Mouse (Mus musculus): ENCODE data around the gene Igfbp2. TPM values are rescaled to one million over a fixed set of nuclear protein-coding genes. Genes with fewer than 3 reads are reported as not detected.

The Igfbp2 gene
- polyA plus RNA-seq, 1 experiment from 2014 or later, result 50.5 TPM

- 54% methylated on average over 10 of the region's 10 CpGs for WGBS
- DNase-seq (ENCODE audit: low spot score), result no peak
- Histone ChIP-seq H3K27me3 (replicated peaks; ENCODE audit: control insufficient read depth, insufficient read depth, low read length) (no peaks in the 10 kb centered on the region; the same call in 1 of the 2 replicates), H3K4me3 (ENCODE audit: low read depth, low read length) (no peak overlapping the region), H3K27ac (ENCODE audit: low read depth, low read length) (no peak overlapping the region), H3K4me1 (replicated peaks; ENCODE audit: control insufficient read depth, insufficient read depth, low read length) (no peaks in the 10 kb centered on the region), H3K4me2 (no peak overlapping the region), H3K36me3 (ENCODE audit: control insufficient read depth, insufficient read depth, low read length) (no peaks in the 10 kb centered on the region), H3K9me3 (ENCODE audit: control insufficient read depth, low read length) (no peaks in the 10 kb centered on the region), H3K9ac (ENCODE audit: low read depth, low read length) (no peak overlapping the region)
- no peak; the same call in 1 of the 2 replicates for ATAC-seq (replicated peaks; ENCODE audit: low FRiP score)
These were observed 30.3 kb downstream of the Igfbp2 start for GRCm38 (mm10) chr1:72854337-72855237.

DNA sequence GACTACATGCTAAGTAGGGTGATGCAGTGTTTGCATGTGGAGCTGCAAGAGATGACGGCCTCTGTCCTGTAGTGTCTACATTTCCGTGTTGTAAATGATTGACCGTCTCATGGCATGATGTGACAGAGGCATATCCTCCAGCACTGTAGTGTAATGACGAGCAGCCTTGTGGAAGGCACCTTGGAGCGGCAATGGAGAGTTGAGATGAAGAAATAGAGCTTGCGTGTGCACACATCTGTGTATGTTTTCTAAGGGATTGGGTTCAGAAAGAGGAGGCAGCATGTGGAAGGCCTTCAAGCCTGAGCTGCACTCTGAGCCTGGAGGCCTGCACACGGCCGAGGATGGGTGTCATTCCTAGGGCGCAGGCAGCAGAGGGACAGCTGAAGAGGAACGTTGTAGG, 31.4 kb downstream of the Igfbp2 start:
- H3K27ac ChIP-seq (ENCODE audit: low read depth, low read length), result no peak overlapping the region
- H3K36me3 ChIP-seq (ENCODE audit: control insufficient read depth, insufficient read depth, low read length), result no peaks in the 10 kb centered on the region
- DNase-seq (ENCODE audit: low spot score), result no peak
- H3K4me1 ChIP-seq (replicated peaks; ENCODE audit: control insufficient read depth, insufficient read depth, low read length), result no peaks in the 10 kb centered on the region
- H3K9ac ChIP-seq (ENCODE audit: low read depth, low read length), result no peak overlapping the region
- no peak overlapping the region for H3K4me2 ChIP-seq
- H3K4me3 ChIP-seq (ENCODE audit: low read depth, low read length), result no peak overlapping the region
- H3K9me3 ChIP-seq (ENCODE audit: control insufficient read depth, low read length), result no peaks in the 10 kb centered on the region
- no peaks in the 10 kb centered on the region; the same call in 1 of the 2 replicates for H3K27me3 ChIP-seq (replicated peaks; ENCODE audit: control insufficient read depth, insufficient read depth, low read length)
- ATAC-seq (replicated peaks; ENCODE audit: low FRiP score), result no peak
- 79% methylated on average over 10 of the region's 10 CpGs for WGBS

DNA sequence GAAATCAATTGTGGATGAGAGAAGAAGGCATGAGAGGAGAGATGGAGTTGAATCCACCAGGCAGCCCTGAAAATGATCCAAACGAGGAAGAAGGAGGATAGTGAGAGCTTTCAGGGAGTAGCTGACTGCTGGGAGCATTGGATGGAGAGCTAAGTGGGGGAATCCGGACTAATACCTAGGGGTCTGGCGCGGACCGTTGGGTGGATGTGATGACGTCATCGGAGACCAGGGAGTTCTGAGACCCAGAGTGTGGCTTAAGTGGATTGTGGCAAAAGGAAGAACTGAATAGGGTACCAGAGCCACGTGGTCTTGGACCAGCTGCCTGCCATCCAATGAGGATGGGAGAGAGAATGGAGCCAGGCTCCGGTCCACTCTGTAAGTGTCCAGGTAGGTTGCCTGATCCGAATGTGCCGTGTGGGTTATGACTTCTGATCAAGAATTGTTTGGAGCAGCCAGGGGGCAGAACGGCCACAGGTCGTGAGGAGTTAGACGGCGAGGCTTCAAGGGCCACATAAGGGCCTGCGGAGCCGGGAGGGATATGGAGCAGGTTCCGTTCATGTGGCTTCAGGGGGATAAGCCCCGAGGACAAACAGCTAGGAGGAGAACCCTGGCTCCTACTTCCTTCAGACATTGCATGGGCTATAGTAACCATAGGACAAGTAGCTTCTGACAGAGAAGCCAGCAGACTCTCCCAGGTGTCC, 32.1 kb downstream of the Igfbp2 start:
- Histone ChIP-seq H3K27ac (ENCODE audit: low read depth, low read length) (no peak overlapping the region), H3K9ac (ENCODE audit: low read depth, low read length) (no peak overlapping the region), H3K4me2 (no peak overlapping the region), H3K27me3 (replicated peaks; ENCODE audit: control insufficient read depth, insufficient read depth, low read length) (no peaks in the 10 kb centered on the region; the same call in 1 of the 2 replicates), H3K4me3 (ENCODE audit: low read depth, low read length) (no peak overlapping the region), H3K36me3 (ENCODE audit: control insufficient read depth, insufficient read depth, low read length) (no peaks in the 10 kb centered on the region), H3K9me3 (ENCODE audit: control insufficient read depth, low read length) (no peaks in the 10 kb centered on the region), H3K4me1 (replicated peaks; ENCODE audit: control insufficient read depth, insufficient read depth, low read length) (no peaks in the 10 kb centered on the region)
- no peak for DNase-seq (ENCODE audit: low spot score)
- WGBS, result 81% methylated on average over 19 of the region's 19 CpGs
- ATAC-seq (replicated peaks; ENCODE audit: low FRiP score), result no peak

GRCm38 (mm10) chr1:72857142-72857541, 32.8 kb downstream of the Igfbp2 start:
- H3K4me1 ChIP-seq (replicated peaks; ENCODE audit: control insufficient read depth, insufficient read depth, low read length), result no peaks in the 10 kb centered on the region
- 82% methylated on average over 7 of the region's 7 CpGs for WGBS
- no peak overlapping the region for H3K4me3 ChIP-seq (ENCODE audit: low read depth, low read length)
- ATAC-seq (replicated peaks; ENCODE audit: low FRiP score) (no peak), DNase-seq (ENCODE audit: low spot score) (no peak)
- no peak overlapping the region for H3K9ac ChIP-seq (ENCODE audit: low read depth, low read length)
- H3K36me3 ChIP-seq (ENCODE audit: control insufficient read depth, insufficient read depth, low read length), result no peaks in the 10 kb centered on the region
- no peaks in the 10 kb centered on the region; the same call in 1 of the 2 replicates for H3K27me3 ChIP-seq (replicated peaks; ENCODE audit: control insufficient read depth, insufficient read depth, low read length)
- no peak overlapping the region for H3K27ac ChIP-seq (ENCODE audit: low read depth, low read length)
- no peaks in the 10 kb centered on the region for H3K9me3 ChIP-seq (ENCODE audit: control insufficient read depth, low read length)
- no peak overlapping the region for H3K4me2 ChIP-seq

GRCm38 (mm10) chr1:72857631-72858030, 33.3 kb downstream of the Igfbp2 start:
- WGBS, result 71% methylated on average over 5 of the region's 5 CpGs
- Histone ChIP-seq H3K4me2 (no peak overlapping the region), H3K4me1 (replicated peaks; ENCODE audit: control insufficient read depth, insufficient read depth, low read length) (no peaks in the 10 kb centered on the region), H3K9ac (ENCODE audit: low read depth, low read length) (no peak overlapping the region), H3K4me3 (ENCODE audit: low read depth, low read length) (no peak overlapping the region), H3K27ac (ENCODE audit: low read depth, low read length) (no peak overlapping the region), H3K36me3 (ENCODE audit: control insufficient read depth, insufficient read depth, low read length) (no peaks in the 10 kb centered on the region), H3K27me3 (replicated peaks; ENCODE audit: control insufficient read depth, insufficient read depth, low read length) (no peaks in the 10 kb centered on the region; the same call in 1 of the 2 replicates), H3K9me3 (ENCODE audit: control insufficient read depth, low read length) (no peaks in the 10 kb centered on the region)
- no peak for ATAC-seq (replicated peaks; ENCODE audit: low FRiP score)
- DNase-seq (ENCODE audit: low spot score), result no peak

DNA sequence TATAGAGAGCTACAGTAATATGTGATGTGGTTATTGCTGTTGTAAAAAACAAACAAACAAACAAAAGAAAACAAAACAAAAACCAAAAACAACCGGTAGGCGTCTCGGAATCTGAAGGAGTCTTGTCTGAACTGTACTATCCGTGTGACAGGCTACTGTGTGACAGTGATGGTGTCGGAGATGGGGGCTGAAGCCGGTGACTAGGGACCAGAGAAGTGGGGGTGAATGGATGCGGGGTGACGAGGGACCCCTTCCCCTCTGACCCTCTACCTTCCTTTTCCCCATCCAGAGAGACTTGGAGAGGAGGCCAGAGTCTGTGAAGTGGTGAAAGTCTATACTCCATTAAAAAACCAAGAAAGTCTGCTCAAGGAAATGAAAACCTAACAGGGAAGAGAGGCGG, 34.0 kb downstream of the Igfbp2 start:
- H3K27ac ChIP-seq (ENCODE audit: low read depth, low read length), result no peak overlapping the region
- no peaks in the 10 kb centered on the region for H3K4me1 ChIP-seq (replicated peaks; ENCODE audit: control insufficient read depth, insufficient read depth, low read length)
- 77% methylated on average over 9 of the region's 9 CpGs for WGBS
- no peak overlapping the region for H3K4me2 ChIP-seq
- no peaks in the 10 kb centered on the region; the same call in 1 of the 2 replicates for H3K27me3 ChIP-seq (replicated peaks; ENCODE audit: control insufficient read depth, insufficient read depth, low read length)
- ATAC-seq (replicated peaks; ENCODE audit: low FRiP score) (no peak), DNase-seq (ENCODE audit: low spot score) (no peak)
- no peak overlapping the region for H3K4me3 ChIP-seq (ENCODE audit: low read depth, low read length)
- no peaks in the 10 kb centered on the region for H3K36me3 ChIP-seq (ENCODE audit: control insufficient read depth, insufficient read depth, low read length)
- H3K9ac ChIP-seq (ENCODE audit: low read depth, low read length), result no peak overlapping the region
- H3K9me3 ChIP-seq (ENCODE audit: control insufficient read depth, low read length), result no peaks in the 10 kb centered on the region

DNA sequence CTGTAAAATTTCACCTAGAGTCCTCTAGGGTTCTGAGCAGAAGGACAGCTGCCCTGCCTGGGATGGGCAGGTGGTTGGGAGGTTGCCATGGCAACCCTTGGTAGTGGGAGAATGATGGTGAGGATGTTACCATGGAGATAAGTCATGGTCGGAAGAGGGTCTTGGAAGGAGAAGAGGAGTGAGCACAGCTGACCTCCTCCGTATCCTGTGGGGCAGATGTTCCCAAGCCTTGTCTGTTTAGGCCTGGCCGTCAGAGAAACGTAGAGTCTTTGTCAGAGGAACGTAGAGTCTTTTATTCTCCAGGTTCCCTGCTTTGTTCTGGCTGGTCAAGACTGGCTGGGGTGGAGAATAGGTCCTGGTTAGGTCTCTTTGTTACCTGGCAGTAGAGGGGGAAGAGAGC, 34.6 kb downstream of the Igfbp2 start:
- no peaks in the 10 kb centered on the region for H3K4me1 ChIP-seq (replicated peaks; ENCODE audit: control insufficient read depth, insufficient read depth, low read length)
- no peak overlapping the region for H3K27ac ChIP-seq (ENCODE audit: low read depth, low read length)
- DNase-seq (ENCODE audit: low spot score), result no peak
- no peaks in the 10 kb centered on the region for H3K9me3 ChIP-seq (ENCODE audit: control insufficient read depth, low read length)
- H3K4me2 ChIP-seq, result no peak overlapping the region
- ATAC-seq (replicated peaks; ENCODE audit: low FRiP score), result no peak
- 85% methylated on average over 5 of the region's 5 CpGs for WGBS
- H3K27me3 ChIP-seq (replicated peaks; ENCODE audit: control insufficient read depth, insufficient read depth, low read length), result no peaks in the 10 kb centered on the region; the same call in 1 of the 2 replicates
- H3K9ac ChIP-seq (ENCODE audit: low read depth, low read length), result no peak overlapping the region
- H3K36me3 ChIP-seq (ENCODE audit: control insufficient read depth, insufficient read depth, low read length), result no peaks in the 10 kb centered on the region
- H3K4me3 ChIP-seq (ENCODE audit: low read depth, low read length), result no peak overlapping the region

- H3K4me1 ChIP-seq (replicated peaks; ENCODE audit: control insufficient read depth, insufficient read depth, low read length), result no peaks in the 10 kb centered on the region
- no peak overlapping the region for H3K4me3 ChIP-seq (ENCODE audit: low read depth, low read length)
- 87% methylated on average over 9 of the region's 9 CpGs for WGBS
- H3K9ac ChIP-seq (ENCODE audit: low read depth, low read length), result no peak overlapping the region
- no peaks in the 10 kb centered on the region for H3K9me3 ChIP-seq (ENCODE audit: control insufficient read depth, low read length)
- H3K27ac ChIP-seq (ENCODE audit: low read depth, low read length), result no peak overlapping the region
- no peaks in the 10 kb centered on the region; the same call in 1 of the 2 replicates for H3K27me3 ChIP-seq (replicated peaks; ENCODE audit: control insufficient read depth, insufficient read depth, low read length)
- no peak for ATAC-seq (replicated peaks; ENCODE audit: low FRiP score)
- no peak overlapping the region for H3K4me2 ChIP-seq
- DNase-seq (ENCODE audit: low spot score), result no peak
- no peaks in the 10 kb centered on the region for H3K36me3 ChIP-seq (ENCODE audit: control insufficient read depth, insufficient read depth, low read length)
These were observed 35.7 kb downstream of the Igfbp2 start for GRCm38 (mm10) chr1:72859963-72860362.
